Mouse (Mus musculus): ENCODE results near the gene Cage1.

DNA sequence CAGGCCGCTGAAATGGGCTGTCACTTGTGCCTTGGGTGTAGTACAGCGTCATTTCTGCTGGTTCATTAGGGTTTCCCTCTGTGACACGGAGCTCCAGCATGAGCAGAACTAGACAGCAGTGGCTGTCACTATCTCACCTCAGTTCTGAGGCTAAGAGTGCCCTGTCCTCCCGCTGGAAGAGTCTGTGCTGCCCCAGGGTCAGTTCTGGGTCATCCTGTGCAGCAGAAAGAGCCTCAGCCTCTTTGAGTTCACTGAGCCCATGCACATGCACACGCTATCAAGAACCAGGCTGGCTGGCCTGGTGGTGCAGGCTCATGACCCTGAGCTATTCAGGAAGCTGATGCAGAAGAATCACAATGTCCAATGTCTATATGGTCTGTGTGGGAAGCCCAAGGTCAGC lies 37.5 kb upstream of the Cage1 start:
- TF ChIP-seq GATA1 (IDR thresholded peaks at IDR 0.05; ENCODE audit: low read length) (no peak), TAL1 (IDR thresholded peaks at IDR 0.05; ENCODE audit: low read length) (no peak)

All from erythroblast, embryonic 14.5 days (primary cell).